Mouse (Mus musculus) liver (tissue): ENCODE measurements around the gene Arhgef3.

Source experiments
- DNase-seq: peaks from one replicate; pipeline ENCODE4 v3.0.0-alpha.2; 2020; ENCODE audit warnings: mixed read lengths

Arhgef3 gene

DNA sequence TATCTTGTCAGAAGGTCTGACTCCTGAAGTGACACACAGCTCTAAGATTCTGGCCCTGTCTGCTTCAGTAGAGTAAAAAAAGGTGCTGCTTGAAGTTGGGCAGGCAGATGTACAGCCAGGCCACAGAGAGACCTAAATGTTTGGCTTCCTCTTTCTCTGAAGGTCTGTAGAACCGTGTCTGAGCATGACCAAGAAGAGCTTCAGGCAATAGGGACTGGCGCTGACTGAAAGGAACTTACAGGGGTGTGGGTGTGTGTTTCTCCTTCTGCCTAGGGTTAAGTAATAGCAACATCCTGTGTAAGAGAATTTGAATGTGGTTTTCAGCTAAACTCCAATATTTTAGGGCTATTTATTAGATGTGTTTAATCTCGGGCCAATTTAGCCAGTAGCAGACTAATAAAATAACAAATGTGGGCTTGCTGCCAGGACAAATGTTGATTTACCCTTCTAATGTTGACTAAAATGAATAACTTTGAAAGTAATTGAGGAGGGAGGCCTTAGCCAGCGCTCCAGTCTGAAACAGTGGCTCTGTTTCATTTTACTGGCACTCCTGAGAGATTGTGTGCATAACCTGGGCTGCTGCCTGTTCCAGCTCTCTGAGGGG lies 236.9 kb downstream of the Arhgef3 start:
- DNase-seq, result no peak

- DNase-seq, result no peak
Observed at GRCm38 (mm10) chr14:27352470-27352869, 237.8 kb downstream of the Arhgef3 start.

DNA sequence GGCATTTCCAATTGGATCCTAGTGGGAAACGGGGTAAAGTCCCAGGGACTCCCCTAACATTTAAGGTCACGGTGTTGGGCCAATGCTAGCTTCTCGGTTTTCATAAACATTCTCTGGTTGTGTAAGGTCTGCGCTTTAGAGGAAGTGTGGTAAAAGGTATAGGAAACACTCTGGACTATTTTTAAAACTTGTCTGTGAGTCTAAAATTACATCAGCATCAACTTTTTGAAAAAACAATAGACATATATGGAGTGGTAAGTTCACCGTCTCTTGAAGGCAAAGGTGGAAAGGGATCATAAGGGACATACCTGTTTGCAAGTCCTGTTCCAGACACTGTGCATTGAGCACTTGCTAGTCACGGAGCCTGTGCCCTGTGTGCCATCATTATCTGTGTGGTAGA lies 240.5 kb downstream of the Arhgef3 start:
- DNase-seq, result no peak

DNA sequence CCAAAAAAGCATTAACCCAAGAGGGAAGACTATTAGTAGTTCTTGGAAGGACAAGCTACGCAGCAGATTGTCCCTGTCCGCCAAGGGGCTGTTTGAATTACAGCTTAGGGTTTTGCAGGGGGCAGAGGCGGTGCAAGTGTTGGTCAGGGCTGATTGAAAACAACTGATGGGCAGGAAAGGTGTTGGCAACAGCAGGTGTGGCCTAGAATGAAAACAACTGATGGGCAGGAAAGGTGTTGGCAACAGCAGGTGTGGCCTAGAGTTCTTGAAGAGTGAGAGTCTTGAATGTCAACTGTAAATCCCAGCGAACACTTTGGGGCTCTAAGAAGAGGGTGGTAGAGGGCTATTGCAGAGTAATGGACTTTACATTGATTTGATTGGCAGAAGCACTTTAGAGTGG lies 241.2 kb downstream of the Arhgef3 start:
- DNase-seq, result no peak

- DNase-seq, result no peak
Observed at GRCm38 (mm10) chr14:27357139-27357538, 242.4 kb downstream of the Arhgef3 start.

GRCm38 (mm10) chr14:27358202-27358601 lies 243.5 kb downstream of the Arhgef3 start:
- no peak for DNase-seq

- no peak for DNase-seq
Observed at GRCm38 (mm10) chr14:27360849-27361248, 246.2 kb downstream of the Arhgef3 start.

DNA sequence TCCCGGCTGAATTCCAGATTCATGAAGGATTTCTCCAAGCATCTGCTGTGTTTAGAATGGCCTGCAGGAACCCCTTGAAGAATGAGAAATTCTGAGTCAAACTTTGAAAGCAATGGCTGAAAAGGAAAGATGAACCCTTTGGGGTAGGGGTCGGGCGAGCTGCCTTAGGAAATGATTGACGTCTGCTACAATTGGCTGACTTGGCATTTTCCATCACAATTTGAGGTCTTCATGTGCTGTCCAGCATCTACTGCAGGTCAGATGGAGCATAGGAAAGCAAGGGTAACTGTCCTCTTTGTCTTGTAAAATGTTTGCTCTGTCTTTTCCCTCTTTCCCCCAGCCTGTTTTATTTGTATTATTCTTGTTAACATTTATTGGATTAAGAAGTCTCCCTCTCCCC lies 246.8 kb downstream of the Arhgef3 start:
- no peak for DNase-seq

DNA sequence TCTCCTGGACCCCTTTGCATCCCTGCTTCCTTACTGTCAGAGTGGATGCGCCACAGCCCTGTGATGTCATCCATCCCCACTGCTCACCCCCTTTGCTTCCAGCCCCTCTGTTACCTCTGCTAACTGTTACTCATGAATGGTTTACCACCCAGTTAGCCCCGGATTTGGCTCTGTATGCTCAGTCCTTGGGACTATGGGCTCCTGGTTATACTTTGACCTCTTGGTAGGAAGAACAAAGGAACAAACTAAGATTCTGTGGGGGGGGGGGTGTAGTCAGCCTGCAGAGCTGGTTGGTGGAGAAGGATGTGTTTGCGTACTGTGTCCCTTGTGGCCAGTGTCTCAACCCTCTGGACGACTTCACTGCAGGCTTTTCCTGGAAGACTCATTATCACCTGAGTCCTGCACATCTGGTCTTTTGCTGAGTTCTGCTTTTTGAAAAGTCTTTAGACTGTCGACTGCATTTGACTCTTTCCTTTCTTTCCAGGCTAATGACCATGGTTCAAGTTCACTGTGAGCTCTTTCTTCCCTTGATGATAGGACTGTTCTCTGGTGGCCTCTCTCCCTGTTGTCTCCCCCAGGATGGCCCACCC lies 250.1 kb downstream of the Arhgef3 start:
- no peak for DNase-seq

- DNase-seq, result no peak
Observed at GRCm38 (mm10) chr14:27367117-27367711, 252.5 kb downstream of the Arhgef3 start.

DNA sequence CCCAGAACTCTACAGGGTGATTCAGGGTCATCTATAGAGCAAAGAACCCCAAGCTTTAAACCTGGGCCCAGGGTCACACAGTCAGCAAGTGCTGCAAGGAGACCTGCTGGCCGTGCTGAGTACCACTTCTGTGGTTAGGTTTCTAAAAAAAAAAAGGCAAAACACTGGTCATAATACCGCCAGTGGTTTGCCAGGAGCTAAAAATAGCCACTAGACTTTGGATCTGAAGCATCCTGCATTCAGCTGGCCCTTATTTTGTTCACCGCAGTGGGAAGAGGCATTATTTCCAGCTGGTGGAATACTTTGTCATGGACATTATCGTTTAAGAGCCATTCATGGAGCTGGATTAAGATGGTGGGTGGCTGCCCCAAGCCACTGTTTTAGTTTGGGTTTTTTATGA lies 253.9 kb downstream of the Arhgef3 start:
- no peak for DNase-seq

GRCm38 (mm10) chr14:27369503-27369902 lies 254.8 kb downstream of the Arhgef3 start:
- no peak for DNase-seq

DNA sequence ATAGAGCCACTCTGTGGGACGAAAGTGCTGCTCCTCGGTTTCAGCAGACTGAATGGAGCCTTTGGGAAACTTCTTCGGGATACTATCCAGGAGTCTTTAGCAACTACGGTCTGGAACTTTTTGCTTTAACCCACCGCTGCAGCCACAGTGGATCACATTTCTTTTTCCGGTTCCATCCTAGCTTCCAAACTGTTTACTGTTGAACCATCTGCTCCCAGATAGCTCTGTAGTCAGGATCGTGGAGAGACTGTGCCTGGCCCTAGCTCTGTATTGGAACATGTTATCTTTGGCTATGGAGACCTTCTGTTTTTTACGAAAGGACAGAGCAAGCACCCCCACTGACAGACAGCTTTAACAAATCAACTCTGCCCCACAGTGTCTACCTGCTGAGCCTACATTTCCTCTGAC lies 257.0 kb downstream of the Arhgef3 start:
- no peak for DNase-seq

GRCm38 (mm10) chr14:27373498-27373897 lies 258.8 kb downstream of the Arhgef3 start:
- DNase-seq, result no peak

GRCm38 (mm10) chr14:27376115-27376648 lies 261.5 kb downstream of the Arhgef3 start:
- DNase-seq, result no peak

GRCm38 (mm10) chr14:27378669-27379068 lies 264.0 kb downstream of the Arhgef3 start:
- DNase-seq, result no peak

GRCm38 (mm10) chr14:27379404-27379803 lies 264.7 kb downstream of the Arhgef3 start:
- DNase-seq, result no peak

GRCm38 (mm10) chr14:27381459-27381858 lies 266.8 kb downstream of the Arhgef3 start:
- no peak for DNase-seq

GRCm38 (mm10) chr14:27383321-27383830 lies 268.7 kb downstream of the Arhgef3 start:
- DNase-seq, result no peak

DNA sequence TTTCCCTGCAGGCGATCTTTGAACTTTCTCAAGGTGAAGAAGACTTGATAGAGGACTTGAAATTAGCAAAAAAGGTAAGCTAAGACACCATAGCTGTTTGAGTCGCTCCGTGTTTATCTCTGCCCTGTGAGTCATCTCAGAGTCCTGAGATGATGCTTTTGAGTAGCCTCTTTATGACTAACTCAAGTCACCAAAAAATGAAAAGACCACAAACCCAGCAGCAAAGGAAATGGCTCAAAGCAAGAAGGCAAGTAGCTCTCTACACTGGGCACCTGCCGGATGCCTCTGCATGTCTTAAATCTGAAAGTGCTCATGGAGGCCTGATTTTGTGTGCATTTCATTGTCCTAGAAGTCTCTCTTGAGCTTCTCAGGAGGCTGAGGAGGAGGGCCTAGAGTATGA lies 269.4 kb downstream of the Arhgef3 start:
- DNase-seq, result no peak

DNA sequence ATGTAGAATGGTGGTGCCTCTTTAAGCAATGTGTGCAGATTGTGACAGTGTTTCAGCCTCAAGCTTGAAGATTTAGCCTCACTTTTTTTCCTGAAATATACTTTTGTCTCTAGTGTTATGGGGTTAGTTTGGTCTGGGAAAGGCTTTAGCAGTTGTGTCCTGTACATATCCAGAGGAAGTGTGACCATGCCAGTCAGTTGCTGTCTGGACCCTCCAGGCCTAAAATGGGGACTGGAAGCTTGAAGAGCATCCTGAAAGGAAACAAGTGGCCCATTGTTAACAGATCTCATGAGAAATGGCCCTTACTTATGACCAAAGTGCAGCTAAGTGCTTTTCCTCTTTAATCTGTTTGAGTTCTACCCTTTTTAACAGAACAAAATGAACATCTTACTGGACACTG lies 273.9 kb downstream of the Arhgef3 start:
- no peak for DNase-seq

DNA sequence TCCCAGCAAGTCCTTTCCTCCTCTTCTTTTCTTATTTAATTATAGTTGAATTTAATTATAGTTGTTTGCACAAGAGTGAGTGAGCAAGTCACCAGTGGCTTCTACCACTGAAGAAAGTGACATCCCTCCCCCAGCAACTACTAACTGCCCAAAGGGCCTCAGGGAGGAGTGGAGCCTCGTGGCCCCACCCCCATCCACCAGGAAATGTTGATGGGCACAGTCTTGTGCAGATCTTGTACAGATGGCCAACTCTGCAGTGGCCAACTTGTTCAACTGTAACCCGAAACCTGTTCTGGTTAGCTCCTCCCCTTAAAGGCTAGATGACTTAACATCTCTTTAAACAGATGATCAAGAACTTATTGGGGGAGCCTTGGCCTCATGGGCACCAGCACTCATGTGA lies 275.0 kb downstream of the Arhgef3 start:
- DNase-seq, result no peak

DNA sequence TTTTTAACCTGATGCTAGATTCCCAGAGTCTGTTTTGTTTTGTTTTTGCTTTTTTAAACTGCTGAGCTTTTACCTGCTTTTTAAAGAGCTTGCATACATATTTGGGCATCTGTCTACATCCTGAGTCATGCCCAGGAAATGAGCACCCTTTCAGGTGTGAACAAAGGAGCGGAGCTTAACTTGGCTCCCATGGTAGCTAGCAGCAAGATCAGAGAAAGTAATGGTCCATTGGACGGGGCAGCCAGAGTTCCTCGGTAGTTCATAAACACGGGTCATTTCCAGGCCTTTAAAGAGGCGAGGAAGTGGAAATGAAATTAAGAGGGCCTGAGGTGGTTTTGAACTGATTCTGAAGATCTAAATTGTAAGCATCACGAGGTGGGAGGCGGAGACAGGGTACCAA lies 276.0 kb downstream of the Arhgef3 start:
- no peak for DNase-seq

- DNase-seq, result no peak
Observed at GRCm38 (mm10) chr14:27391776-27392308, 277.1 kb downstream of the Arhgef3 start.
